Mouse (Mus musculus) limb, embryonic 14.5 days (tissue): Measurements from ENCODE around the gene Psapl1. TPM values are rescaled to one million over a fixed set of nuclear protein-coding genes. Genes with fewer than 3 reads are reported as not detected.

Experiments
- ATAC-seq: fragments of 200-750 bp; cut with Nextera tagmentation; 2 replicates; pipeline ENCODE4 v1.8.0; 2017; ENCODE audit warnings: low read depth, moderate number of reproducible peaks, moderate TSS enrichment; ENCODE audit not compliant: low FRiP score
- DNase-seq: peaks from one replicate; pipeline ENCODE4 v3.0.0-alpha.2; 2015; ENCODE audit warnings: low spot score
- H3K27ac ChIP-seq: fragments of 300-500 bp; sonication (generic); replicated peaks from 2 replicates; pipeline ENCODE4 v1.5.1; 2014; ENCODE audit warnings: low read depth, mild to moderate bottlenecking, low read length, moderate library complexity, mixed read lengths
- H3K27me3 ChIP-seq: fragments of 300-500 bp; sonication (generic); 2 replicates; pipeline ENCODE4 v1.6.1; 2014; ENCODE audit warnings: low read length, mixed read lengths; ENCODE audit not compliant: control insufficient read depth, insufficient read depth
- H3K36me3 ChIP-seq: fragments of 300-500 bp; sonication (generic); 2 replicates; pipeline ENCODE4 v1.6.1; 2014; ENCODE audit warnings: mild to moderate bottlenecking, low read length, moderate library complexity, mixed read lengths; ENCODE audit not compliant: control insufficient read depth, insufficient read depth
- H3K4me1 ChIP-seq: fragments of 300-500 bp; sonication (generic); 2 replicates; pipeline ENCODE4 v1.6.1; 2014; ENCODE audit warnings: antibody characterized with exemption, low read length, mixed read lengths; ENCODE audit not compliant: control insufficient read depth, insufficient read depth
- H3K4me2 ChIP-seq: fragments of 300-500 bp; sonication (generic); replicated peaks from 2 replicates; pipeline ENCODE4 v1.6.1; 2014; ENCODE audit warnings: low read depth, mild to moderate bottlenecking, low read length, moderate library complexity; ENCODE audit not compliant: severe bottlenecking
- H3K4me3 ChIP-seq: fragments of 300-500 bp; sonication (generic); replicated peaks from 2 replicates; pipeline ENCODE4 v1.5.1; 2014; ENCODE audit warnings: low read length
- H3K9ac ChIP-seq: fragments of 300-500 bp; sonication (generic); 2 replicates; pipeline ENCODE4 v1.6.1; 2014; ENCODE audit warnings: mild to moderate bottlenecking, low read depth, low read length, moderate library complexity; ENCODE audit not compliant: severe bottlenecking
- H3K9me3 ChIP-seq: fragments of 300-500 bp; sonication (generic); 2 replicates; pipeline ENCODE4 v1.6.1; 2016; ENCODE audit warnings: low read length; ENCODE audit not compliant: control insufficient read depth
- POLR2A ChIP-seq: fragments of 200-500 bp; IDR thresholded peaks from 2 replicates; pipeline ENCODE4 v1.8.0; 2012; ENCODE audit warnings: inconsistent platforms, mild to moderate bottlenecking, moderate library complexity, borderline replicate concordance; ENCODE audit not compliant: insufficient read depth, insufficient read length; ENCODE audit errors: extremely low read depth
- WGBS: fragments of 180-500 bp; shearing (Covaris S2); extraction: QIAGEN DNeasy Blood & Tissue Kit; methylation state at CpG from one replicate; pipeline ENCODE4 v1.1.7; 2014; 5-methylcytosine and 5-hydroxymethylcytosine counted together
- polyA plus RNA-seq, 2 experiments: library from polyadenylated mRNA; depleted of rRNA in 1 of 2; stranded (reverse) in 1 of 2; unstranded in 1 of 2; fragments of >200 nt; fragmentation: Nextera tagmentation in 1 of 2; extraction: Ambion mirVana in 1 of 2; gene quantifications; 2 replicates each; pipeline versions ENCODE4 v1.2.1 to v1.2.3; 2012 to 2014

The Psapl1 gene
- polyA plus RNA-seq, 2 experiments, result 1.2 to 7.3 TPM

GRCm38 (mm10) chr5:36182326-36182725 lies 21.5 kb upstream of the Psapl1 start:
- 76% methylated on average over 7 of the region's 7 CpGs for WGBS
- ATAC-seq, result no peak

GRCm38 (mm10) chr5:36186294-36187053 lies 17.3 kb upstream of the Psapl1 start:
- TF ChIP-seq POLR2A, result no peak
- Histone ChIP-seq H3K4me3 (no peak overlapping the region), H3K9me3 (no peaks in the 10 kb centered on the region), H3K4me2 (no peak overlapping the region), H3K27ac (no peak overlapping the region), H3K27me3 (no peaks in the 10 kb centered on the region), H3K4me1 (no peaks in the 10 kb centered on the region; the same call in 1 of the 2 replicates), H3K36me3 (no peaks in the 10 kb centered on the region), H3K9ac (no peak overlapping the region)
- WGBS, result 44% methylated on average over 8 of the region's 8 CpGs
- no peak for DNase-seq
- no peak for ATAC-seq

More at GRCm38 (mm10) chr5:36182326-36182725, 21.5 kb upstream of the Psapl1 start:
- Histone ChIP-seq H3K27ac (no peak overlapping the region), H3K36me3 (no peaks in the 10 kb centered on the region), H3K9ac (no peak overlapping the region), H3K27me3 (no peaks in the 10 kb centered on the region), H3K4me1 (no peaks in the 10 kb centered on the region; the same call in 1 of the 2 replicates), H3K4me3 (no peak overlapping the region), H3K9me3 (no peaks in the 10 kb centered on the region), H3K4me2 (no peak overlapping the region)
- no peak for TF ChIP-seq POLR2A
- no peak for DNase-seq

- no peak overlapping the region for H3K4me2 ChIP-seq
- no peak overlapping the region for H3K4me3 ChIP-seq
- DNase-seq (no peak), ATAC-seq (no peak)
- no peaks in the 10 kb centered on the region for H3K36me3 ChIP-seq
- TF ChIP-seq POLR2A, result no peak
- no peaks in the 10 kb centered on the region; the same call in 1 of the 2 replicates for H3K4me1 ChIP-seq
- H3K9ac ChIP-seq, result no peak overlapping the region
- no peak overlapping the region for H3K27ac ChIP-seq
- H3K9me3 ChIP-seq, result no peaks in the 10 kb centered on the region
- H3K27me3 ChIP-seq, result no peaks in the 10 kb centered on the region
- WGBS, result 89% methylated on average over 4 of the region's 4 CpGs
Measured at GRCm38 (mm10) chr5:36188310-36188709, 15.5 kb upstream of the Psapl1 start.

GRCm38 (mm10) chr5:36191285-36191684 lies 12.5 kb upstream of the Psapl1 start:
- H3K27me3 ChIP-seq, result no peaks in the 10 kb centered on the region
- H3K9me3 ChIP-seq, result no peaks in the 10 kb centered on the region
- ATAC-seq (no peak), DNase-seq (no peak)
- H3K4me2 ChIP-seq, result no peak overlapping the region
- H3K36me3 ChIP-seq, result no peaks in the 10 kb centered on the region
- WGBS, result 89% methylated on average over 4 of the region's 4 CpGs
- no peak for TF ChIP-seq POLR2A
- no peak overlapping the region for H3K4me3 ChIP-seq
- H3K4me1 ChIP-seq, result no peaks in the 10 kb centered on the region; the same call in 1 of the 2 replicates
- no peak overlapping the region for H3K9ac ChIP-seq
- H3K27ac ChIP-seq, result no peak overlapping the region

GRCm38 (mm10) chr5:36191876-36192275 lies 11.9 kb upstream of the Psapl1 start:
- Histone ChIP-seq H3K9me3 (no peaks in the 10 kb centered on the region), H3K27ac (no peak overlapping the region), H3K9ac (no peak overlapping the region), H3K4me2 (no peak overlapping the region), H3K27me3 (no peaks in the 10 kb centered on the region), H3K4me3 (no peak overlapping the region), H3K36me3 (no peaks in the 10 kb centered on the region), H3K4me1 (no peaks in the 10 kb centered on the region)
- WGBS, result 58% methylated on average over 3 of the region's 3 CpGs
- TF ChIP-seq POLR2A, result no peak
- ATAC-seq (no peak), DNase-seq (no peak)
